Mouse (Mus musculus) lung, postnatal 0 days (tissue): Measurements from ENCODE around the gene Tmem40.

Experiments used
- CTCF ChIP-seq: IDR thresholded peaks from 2 replicates; pipeline ENCODE4 v1.5.1; 2016; ENCODE audit warnings: antibody characterized with exemption, mild to moderate bottlenecking
- EP300 ChIP-seq: IDR thresholded peaks from 2 replicates; pipeline ENCODE4 v1.6.1; 2016; ENCODE audit warnings: antibody characterized with exemption, mild to moderate bottlenecking, control low read depth

GRCm38 (mm10) chr6:115684851-115685646 lies 77.2 kb downstream of the Tmem40 start:
- no peak for TF ChIP-seq CTCF
- no peak for TF ChIP-seq EP300
